Mouse (Mus musculus) c-Kit-negative CD71-positive TER-119-positive erythroid progenitor cells, embryonic 14.5 days (primary cell): ENCODE data around the gene Ccdc124.
A peak's percentile ranks its signal among the peaks of the same experiment; 100 is the strongest.

Source experiments
- DNase-seq: peaks from one replicate; pipeline ENCODE4 v3.0.0-alpha.2; 2013; ENCODE audit warnings: low read depth, low spot score

The Ccdc124 gene

GRCm38 (mm10) chr8:70846371-70847154, 27.2 kb downstream of the Ccdc124 start:
- no peak for DNase-seq

- no peak for DNase-seq
These were observed 28.6 kb downstream of the Ccdc124 start for GRCm38 (mm10) chr8:70845108-70845507.

- DNase-seq, result peak; percentile 90
These were observed 29.2 kb downstream of the Ccdc124 start for GRCm38 (mm10) chr8:70844523-70844922.

- DNase-seq, result no peak
These were observed 29.8 kb downstream of the Ccdc124 start for GRCm38 (mm10) chr8:70843941-70844340.

GRCm38 (mm10) chr8:70843214-70843773, 30.4 kb downstream of the Ccdc124 start:
- DNase-seq, result peak; percentile 87

GRCm38 (mm10) chr8:70842484-70842883, 31.3 kb downstream of the Ccdc124 start:
- no peak for DNase-seq

- peak; percentile 91 for DNase-seq
These were observed 32.3 kb downstream of the Ccdc124 start for GRCm38 (mm10) chr8:70841147-70842072.

GRCm38 (mm10) chr8:70840590-70840989, 33.1 kb downstream of the Ccdc124 start:
- DNase-seq, result no peak

- peak; percentile 100 for DNase-seq
These were observed 34.1 kb downstream of the Ccdc124 start, which contains the start of gene Arrdc2 for GRCm38 (mm10) chr8:70839408-70840351. Gene Arrdc2, minus strand, starts transcription at chr8:70839720.

- no peak for DNase-seq
These were observed 34.9 kb downstream of the Ccdc124 start for GRCm38 (mm10) chr8:70838654-70839407.

GRCm38 (mm10) chr8:70836666-70837065, 37.1 kb downstream of the Ccdc124 start:
- DNase-seq, result no peak

- DNase-seq, result no peak
These were observed 39.7 kb downstream of the Ccdc124 start for GRCm38 (mm10) chr8:70834071-70834470.

GRCm38 (mm10) chr8:70833520-70833919, 40.2 kb downstream of the Ccdc124 start:
- no peak for DNase-seq

GRCm38 (mm10) chr8:70833018-70833482, 40.7 kb downstream of the Ccdc124 start:
- no peak for DNase-seq

- DNase-seq, result no peak
These were observed 41.4 kb downstream of the Ccdc124 start for GRCm38 (mm10) chr8:70832371-70832770.

- no peak for DNase-seq
These were observed 42.2 kb downstream of the Ccdc124 start for GRCm38 (mm10) chr8:70831517-70831916.

- DNase-seq, result no peak
These were observed 45.9 kb downstream of the Ccdc124 start for GRCm38 (mm10) chr8:70827796-70828195.

GRCm38 (mm10) chr8:70827010-70827409, 46.7 kb downstream of the Ccdc124 start:
- DNase-seq, result no peak

GRCm38 (mm10) chr8:70825816-70826215, 47.9 kb downstream of the Ccdc124 start:
- no peak for DNase-seq

GRCm38 (mm10) chr8:70823802-70824201, 49.9 kb downstream of the Ccdc124 start:
- DNase-seq, result no peak
